Mouse (Mus musculus): ENCODE data around the gene Gm7903. TPM values are rescaled to one million over a fixed set of nuclear protein-coding genes. Genes with fewer than 3 reads are reported as not detected.

Gene Gm7903
- not detected for polyA plus RNA-seq (2014; fragmentation: Illumina TruSeq; extraction: RNeasy Lipid Tissue Mini Kit (QIAGEN cat#74804); ENCODE audit: low read depth, low replicate concordance)

GRCm38 (mm10) chrX:135433535-135433934 lies at the start of gene Gm7903:
TSS of gene Gm7903 (plus strand) at chrX:135433835.

Other genes with a start within 250 kb of the Gm7903 start
- not detected for gene Tceal6, start 223.1 kb upstream of the Gm7903 start, polyA plus RNA-seq (2014; fragmentation: Illumina TruSeq; extraction: RNeasy Lipid Tissue Mini Kit (QIAGEN cat#74804); ENCODE audit: low read depth, low replicate concordance)
- not detected for gene Pramel3, start 131.5 kb upstream of the Gm7903 start, polyA plus RNA-seq (2014; fragmentation: Illumina TruSeq; extraction: RNeasy Lipid Tissue Mini Kit (QIAGEN cat#74804); ENCODE audit: low read depth, low replicate concordance)
- not detected for gene Gm5128, start 60.6 kb upstream of the Gm7903 start, polyA plus RNA-seq (2014; fragmentation: Illumina TruSeq; extraction: RNeasy Lipid Tissue Mini Kit (QIAGEN cat#74804); ENCODE audit: low read depth, low replicate concordance)
- gene AV320801, start 60.8 kb downstream of the Gm7903 start, polyA plus RNA-seq (2014; fragmentation: Illumina TruSeq; extraction: RNeasy Lipid Tissue Mini Kit (QIAGEN cat#74804); ENCODE audit: low read depth, low replicate concordance) = not detected
- not detected for gene Nxf7, start 164.9 kb downstream of the Gm7903 start, polyA plus RNA-seq (2014; fragmentation: Illumina TruSeq; extraction: RNeasy Lipid Tissue Mini Kit (QIAGEN cat#74804); ENCODE audit: low read depth, low replicate concordance)
- not detected for gene Prame, start 193.9 kb downstream of the Gm7903 start, polyA plus RNA-seq (2014; fragmentation: Illumina TruSeq; extraction: RNeasy Lipid Tissue Mini Kit (QIAGEN cat#74804); ENCODE audit: low read depth, low replicate concordance)

Measured in kidney, adult 10 weeks (tissue).